Mouse (Mus musculus) heart, adult 2 months (tissue): Measurements from ENCODE around the gene Acaca.

Source experiments
- CTCF ChIP-seq: fragments of 200-600 bp; IDR thresholded peaks from 2 replicates; pipeline ENCODE4 v1.8.1; 2022; ENCODE audit warnings: antibody characterized with exemption, mild to moderate bottlenecking, moderate library complexity
- POLR2A ChIP-seq: fragments of 200-500 bp; IDR thresholded peaks from 2 replicates; pipeline ENCODE4 v1.6.1; 2011; ENCODE audit warnings: mild to moderate bottlenecking, low read depth, low read length, control low read depth; ENCODE audit not compliant: insufficient read depth

GRCm38 (mm10) chr11:84190581-84191233 lies 61.2 kb downstream of the Acaca start:
- TF ChIP-seq POLR2A (no peak), CTCF (no peak)
